Comparison of ENCODE assay signal across 8 mouse cellular contexts in the genomic region with DNA sequence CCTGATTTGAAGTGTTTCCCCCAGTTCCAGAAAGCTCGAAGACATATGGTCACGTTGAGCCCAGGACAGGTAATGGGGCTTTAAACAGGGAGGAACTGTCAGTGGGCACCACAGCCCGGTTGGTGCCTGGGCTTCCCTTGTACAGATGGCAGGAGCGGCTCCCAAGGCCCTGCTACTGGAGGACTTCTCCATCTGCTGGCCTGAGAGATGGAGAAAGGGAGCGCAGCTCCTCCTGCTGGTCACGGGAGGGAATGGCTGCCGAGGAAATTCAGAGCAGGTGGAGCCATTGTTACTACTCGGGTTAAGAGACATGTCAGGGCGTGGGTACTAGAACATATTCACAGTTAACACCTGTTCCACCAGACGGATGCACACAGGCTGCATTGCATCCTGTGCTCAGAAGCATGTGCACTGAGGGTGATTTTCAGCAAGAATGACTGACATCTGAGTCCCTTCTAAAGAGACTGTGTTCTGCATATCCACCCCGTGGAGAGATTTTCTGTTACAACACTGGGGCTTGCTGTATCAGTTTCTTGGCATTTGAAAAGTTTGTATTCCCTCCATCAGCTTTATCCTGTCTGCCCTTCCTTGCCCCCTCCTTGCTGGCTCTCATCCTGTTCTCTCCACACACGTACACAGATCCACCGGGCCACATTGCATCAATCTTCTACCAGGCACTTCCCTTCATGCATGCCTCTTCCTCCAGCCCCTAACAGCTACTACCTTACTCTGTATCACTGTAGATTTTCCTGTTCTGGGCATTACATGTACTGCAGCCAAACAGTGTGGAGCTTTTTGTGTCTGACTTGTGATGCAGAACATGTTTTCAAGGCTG. TPM values are rescaled to one million over a fixed set of nuclear protein-coding genes. Genes with fewer than 3 reads are reported as not detected.
DNase-seq lines count a peak whose midpoint lies in the region; ATAC-seq lines count a peak whose summit lies in the region.

No protein-coding gene starts in this region.

- no peaks in the 10 kb centered on the region for H3K4me1 ChIP-seq in hindbrain, embryonic 15.5 days (replicated peaks)

- WGBS in hindbrain, embryonic 15.5 days = 37% methylated on average over 13 of the region's 13 CpGs

- H3K9me3 ChIP-seq in hindbrain, embryonic 15.5 days = no peaks in the 10 kb centered on the region

- no peak overlapping the region for H3K27ac ChIP-seq in hindbrain, embryonic 15.5 days (replicated peaks)

- peaks cover 6% of the 10 kb centered on the region; the same call in 1 of the 2 replicates for H3K36me3 ChIP-seq in hindbrain, embryonic 15.5 days

- H3K4me2 ChIP-seq in hindbrain, embryonic 15.5 days = no peak overlapping the region

- peak; percentile 75 for DNase-seq in Muller cell, postnatal 12 days (ENCODE audit: inconsistent ontology term)
- DNase-seq in cerebellum, adult 9-10 months = peak; percentile 92
- DNase-seq in frontal cortex, postnatal 10 days (ENCODE audit: low spot score in 2 of 2) = peak; percentile 59 to 81
- peak; percentile 80 to 85 for DNase-seq in layer of hippocampus, postnatal 36 days
- DNase-seq in lung, postnatal 25 days (ENCODE audit: low spot score) = peak; percentile 81
- DNase-seq in retina, postnatal 7 days (ENCODE audit: low read depth, low spot score) = peak; percentile 71
- peak; percentile 56 to 71 for DNase-seq in urinary bladder, adult 18-20 months (ENCODE audit: low spot score in 2 of 2)

- no peak overlapping the region for H3K9ac ChIP-seq in hindbrain, embryonic 15.5 days

- H3K27me3 ChIP-seq in hindbrain, embryonic 15.5 days = no peaks in the 10 kb centered on the region

- no peak overlapping the region for H3K4me3 ChIP-seq in hindbrain, embryonic 15.5 days

- peak; percentile 85 for ATAC-seq in hindbrain, embryonic 15.5 days (ENCODE audit: low FRiP score, low read depth)

RNA-seq across cellular contexts. Expression of a gene that starts 47.3 kb away (rescaled TPM):
- 14.5 and 17.1 TPM in 2 replicates for polyA plus RNA-seq in hindbrain, embryonic 15.5 days (2015; fragmentation: Nextera tagmentation; extraction: Ambion mirVana)
- total RNA-seq in layer of hippocampus, postnatal 36 days (2021) = 1 to 10 TPM; 6.1 to 7.8 TPM

RNA-seq across cellular contexts. Expression of a gene that starts 48.3 kb away (rescaled TPM):
- polyA plus RNA-seq in hindbrain, embryonic 15.5 days (2015; fragmentation: Nextera tagmentation; extraction: Ambion mirVana) = 33.9 and 34.8 TPM in 2 replicates
- total RNA-seq in layer of hippocampus, postnatal 36 days (2021) = 10 to 100 TPM; 67.2 to 68.0 TPM

RNA-seq across cellular contexts. Expression of a gene that starts 53.9 kb away (rescaled TPM):
- 0.34 and 0.77 TPM in 2 replicates for polyA plus RNA-seq in hindbrain, embryonic 15.5 days (2015; fragmentation: Nextera tagmentation; extraction: Ambion mirVana)
- 1 to 10 TPM; 1.3 to 1.9 TPM for total RNA-seq in layer of hippocampus, postnatal 36 days (2021)
